Mouse (Mus musculus): ENCODE measurements around the gene Zfp872.
"Not testable (repeated sequence)": the region's sequence is repeated elsewhere in the genome, so short reads cannot be mapped to it uniquely, and the experiment has no call there.

Gene Zfp872

GRCm38 (mm10) chr9:22188025-22188611 lies at the start of gene Zfp872:
Gene Zfp872, plus strand, starts transcription at chr9:22188090.
- no peak for DNase-seq

GRCm38 (mm10) chr9:22138480-22138879 lies 49.4 kb upstream of the Zfp872 start:
- no peak for DNase-seq

- DNase-seq = no peak
These were observed 48.1 kb upstream of the Zfp872 start for GRCm38 (mm10) chr9:22139746-22140145.

- DNase-seq = peak; percentile 84 to 89
These were observed 44.5 kb upstream of the Zfp872 start for GRCm38 (mm10) chr9:22143108-22144037.

- DNase-seq = no peak
These were observed 43.5 kb upstream of the Zfp872 start for GRCm38 (mm10) chr9:22144304-22144965.

- no peak for DNase-seq
These were observed 38.3 kb upstream of the Zfp872 start for GRCm38 (mm10) chr9:22149426-22150248.

GRCm38 (mm10) chr9:22150249-22150693 lies 37.6 kb upstream of the Zfp872 start:
- not testable (repeated sequence) for DNase-seq

GRCm38 (mm10) chr9:22150946-22151345 lies 36.9 kb upstream of the Zfp872 start:
- DNase-seq = no peak

- no peak for DNase-seq
These were observed 34.1 kb upstream of the Zfp872 start for GRCm38 (mm10) chr9:22153810-22154209.

- DNase-seq = peak; percentile 67 to 69
These were observed 32.3 kb upstream of the Zfp872 start for GRCm38 (mm10) chr9:22155614-22156013.

GRCm38 (mm10) chr9:22156497-22157245 lies 31.2 kb upstream of the Zfp872 start, which contains the start of gene Pigyl:
Gene Pigyl, plus strand, starts transcription at chr9:22156846.
- peak; percentile 99 for DNase-seq

- DNase-seq = no peak
These were observed 30.2 kb upstream of the Zfp872 start for GRCm38 (mm10) chr9:22157516-22158265.

GRCm38 (mm10) chr9:22161299-22161698 lies 26.6 kb upstream of the Zfp872 start:
- no peak for DNase-seq

GRCm38 (mm10) chr9:22162305-22162704 lies 25.6 kb upstream of the Zfp872 start:
- no peak for DNase-seq

GRCm38 (mm10) chr9:22162912-22163311 lies 25.0 kb upstream of the Zfp872 start:
- no peak for DNase-seq

- DNase-seq = peak; percentile 47 to 56
These were observed 22.9 kb upstream of the Zfp872 start for GRCm38 (mm10) chr9:22164711-22165668.

GRCm38 (mm10) chr9:22165964-22166363 lies 21.9 kb upstream of the Zfp872 start:
- no peak for DNase-seq

- no peak for DNase-seq
These were observed 21.2 kb upstream of the Zfp872 start for GRCm38 (mm10) chr9:22166686-22167085.

GRCm38 (mm10) chr9:22167751-22168150 lies 20.1 kb upstream of the Zfp872 start:
- no peak for DNase-seq

GRCm38 (mm10) chr9:22169327-22169726 lies 18.6 kb upstream of the Zfp872 start:
- no peak for DNase-seq
